Mouse (Mus musculus): ENCODE measurements around the gene Rab34.

- TF ChIP-seq CTCF (IDR thresholded peaks at IDR 0.05; ENCODE audit: extremely low read depth, insufficient read depth, insufficient read length, insufficient replicate concordance) (no peak), POLR2A (IDR thresholded peaks at IDR 0.05; ENCODE audit: low read depth, low read length) (no peak)
Observed at GRCm38 (mm10) chr11:78209886-78210285, 21.7 kb downstream of the Rab34 start.
